Mouse (Mus musculus): ENCODE measurements around the gene Aldh16a1. TPM values are rescaled to one million over a fixed set of nuclear protein-coding genes. Genes with fewer than 3 reads are reported as not detected.

Gene Aldh16a1
- total and polyA plus RNA-seq, 2 experiments from 2014 or later = 22.8 to 40.1 TPM

- peak; percentile 93 for TF ChIP-seq EP300 (IDR thresholded peaks at IDR 0.05; ENCODE audit: low read depth)
- no peak for TF ChIP-seq CTCF (IDR thresholded peaks at IDR 0.05; ENCODE audit: low read depth)
- Histone ChIP-seq H3K27ac (ENCODE audit: low read depth) (peak within 1 kb of the TSS; percentile 89), H3K4me1 (ENCODE audit: control insufficient read depth, insufficient read depth) (peaks cover 28% of the 10 kb centered on the region), H3K9me3 (replicated peaks; ENCODE audit: control insufficient read depth, low read length) (no peaks in the 10 kb centered on the region), H3K27me3 (ENCODE audit: control insufficient read depth, insufficient read depth, low read length) (no peaks in the 10 kb centered on the region), H3K4me2 (ENCODE audit: low read depth, low read length) (peak within 1 kb of the TSS; percentile 96), H3K36me3 (replicated peaks; ENCODE audit: control insufficient read depth, insufficient read depth, low read length) (peaks cover 58% of the 10 kb centered on the region), H3K4me3 (ENCODE audit: low read depth, low read length) (peak within 1 kb of the TSS; percentile 82), H3K9ac (replicated peaks; ENCODE audit: low read depth, low read length) (peak within 1 kb of the TSS; percentile 93)
- ATAC-seq (ENCODE audit: insufficient read depth, low read depth) = peak; percentile 79
- WGBS = 1% methylated on average over 59 of the region's 59 CpGs
- peak; percentile 99 for DNase-seq (ENCODE audit: low spot score)
These were observed 29.9 kb downstream of the Aldh16a1 start, which contains the start of gene Rps11 for GRCm38 (mm10) chr7:45124224-45125143. Gene Rps11, minus strand, starts transcription at chr7:45124439.

- peak overlapping the region; percentile 93 for H3K9ac ChIP-seq (replicated peaks; ENCODE audit: low read depth, low read length)
- peak overlapping the region; percentile 89 for H3K27ac ChIP-seq (ENCODE audit: low read depth)
- ATAC-seq (ENCODE audit: insufficient read depth, low read depth) (no peak), DNase-seq (ENCODE audit: low spot score) (no peak)
- H3K27me3 ChIP-seq (ENCODE audit: control insufficient read depth, insufficient read depth, low read length) = no peaks in the 10 kb centered on the region
- WGBS = 18% methylated on average over 12 of the region's 12 CpGs
- H3K4me2 ChIP-seq (ENCODE audit: low read depth, low read length) = peak overlapping the region; percentile 96
- peak overlapping the region; percentile 82 for H3K4me3 ChIP-seq (ENCODE audit: low read depth, low read length)
- H3K4me1 ChIP-seq (ENCODE audit: control insufficient read depth, insufficient read depth) = peaks cover 24% of the 10 kb centered on the region
- TF ChIP-seq CTCF (IDR thresholded peaks at IDR 0.05; ENCODE audit: low read depth) = no peak
- no peak for TF ChIP-seq EP300 (IDR thresholded peaks at IDR 0.05; ENCODE audit: low read depth)
- H3K36me3 ChIP-seq (replicated peaks; ENCODE audit: control insufficient read depth, insufficient read depth, low read length) = peaks cover 63% of the 10 kb centered on the region
- no peaks in the 10 kb centered on the region for H3K9me3 ChIP-seq (replicated peaks; ENCODE audit: control insufficient read depth, low read length)
These were observed 31.2 kb downstream of the Aldh16a1 start for GRCm38 (mm10) chr7:45123186-45123570.

DNA sequence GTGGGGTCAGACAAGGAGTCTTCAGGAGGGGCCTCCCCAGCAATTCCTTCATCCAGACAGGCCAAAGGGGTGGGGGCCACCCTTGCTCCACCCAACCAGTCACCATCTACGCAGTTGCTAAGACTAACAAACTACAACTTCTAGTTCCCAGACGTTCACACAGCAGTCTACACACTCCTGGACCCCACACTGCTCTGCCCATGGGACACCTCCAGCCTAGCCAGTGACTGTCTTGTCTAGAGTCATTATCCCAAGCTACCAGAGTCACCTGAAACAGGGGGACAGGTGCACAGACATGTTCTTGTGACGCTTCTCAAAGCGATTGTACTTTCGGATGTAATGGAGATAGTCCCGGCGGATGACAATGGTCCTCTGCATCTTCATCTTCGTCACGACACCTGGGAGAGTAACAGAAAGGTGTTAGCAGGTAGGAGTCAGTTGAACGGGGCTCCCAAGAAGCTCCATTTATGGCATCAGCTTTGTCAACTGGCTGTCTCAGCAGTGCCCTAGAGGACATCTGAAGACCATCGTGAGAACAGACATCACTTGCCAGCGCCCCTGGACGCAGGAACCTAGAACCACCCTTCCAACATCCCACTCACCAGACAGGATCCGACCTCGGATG, 31.7 kb downstream of the Aldh16a1 start:
- ATAC-seq (ENCODE audit: insufficient read depth, low read depth) = no peak
- peaks cover 23% of the 10 kb centered on the region for H3K4me1 ChIP-seq (ENCODE audit: control insufficient read depth, insufficient read depth)
- peak overlapping the region; percentile 93; the same call in 1 of the 2 replicates for H3K9ac ChIP-seq (replicated peaks; ENCODE audit: low read depth, low read length)
- no peaks in the 10 kb centered on the region for H3K27me3 ChIP-seq (ENCODE audit: control insufficient read depth, insufficient read depth, low read length)
- peak overlapping the region; percentile 89; the same call in 1 of the 2 replicates for H3K27ac ChIP-seq (ENCODE audit: low read depth)
- no peak for TF ChIP-seq EP300 (IDR thresholded peaks at IDR 0.05; ENCODE audit: low read depth)
- TF ChIP-seq CTCF (IDR thresholded peaks at IDR 0.05; ENCODE audit: low read depth) = no peak
- peaks cover 63% of the 10 kb centered on the region for H3K36me3 ChIP-seq (replicated peaks; ENCODE audit: control insufficient read depth, insufficient read depth, low read length)
- H3K4me3 ChIP-seq (ENCODE audit: low read depth, low read length) = peak overlapping the region; percentile 82; the same call in 1 of the 2 replicates
- peak overlapping the region; percentile 96 for H3K4me2 ChIP-seq (ENCODE audit: low read depth, low read length)
- H3K9me3 ChIP-seq (replicated peaks; ENCODE audit: control insufficient read depth, low read length) = no peaks in the 10 kb centered on the region
- no peak for DNase-seq (ENCODE audit: low spot score)
- whole genome bisulfite sequencing = 81% methylated on average over 15 of the region's 15 CpGs

GRCm38 (mm10) chr7:45121966-45122365, 32.4 kb downstream of the Aldh16a1 start:
- Histone ChIP-seq H3K36me3 (replicated peaks; ENCODE audit: control insufficient read depth, insufficient read depth, low read length) (peaks cover 60% of the 10 kb centered on the region), H3K4me3 (ENCODE audit: low read depth, low read length) (no peak overlapping the region), H3K27ac (ENCODE audit: low read depth) (peak overlapping the region; percentile 63)

DNA sequence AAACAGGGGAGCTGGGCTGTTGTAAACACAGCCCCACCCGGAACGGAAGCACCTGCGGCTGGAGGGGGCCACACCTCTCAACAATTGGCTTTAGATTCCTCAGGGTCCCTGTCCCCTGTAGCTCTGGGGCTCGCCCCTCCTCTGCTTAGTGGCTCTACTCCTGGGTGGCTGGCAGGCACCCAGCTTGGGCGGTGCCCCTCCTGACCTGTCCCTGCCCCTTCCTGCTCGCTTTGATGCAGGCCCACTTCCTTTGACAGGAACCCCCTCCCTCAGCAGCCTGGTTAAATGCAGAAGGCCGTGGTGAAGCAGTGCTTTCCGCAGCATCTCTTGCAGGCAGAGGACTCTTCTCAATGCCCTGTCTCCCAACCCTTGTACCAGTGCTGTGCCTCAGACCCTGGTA, 33.0 kb downstream of the Aldh16a1 start:
- H3K4me1 ChIP-seq (ENCODE audit: control insufficient read depth, insufficient read depth) = peaks cover 10% of the 10 kb centered on the region
- H3K27me3 ChIP-seq (ENCODE audit: control insufficient read depth, insufficient read depth, low read length) = no peaks in the 10 kb centered on the region
- DNase-seq (ENCODE audit: low spot score) (no peak), ATAC-seq (ENCODE audit: insufficient read depth, low read depth) (no peak)
- H3K9ac ChIP-seq (replicated peaks; ENCODE audit: low read depth, low read length) = no peak overlapping the region
- peak overlapping the region; percentile 33; the same call in 1 of the 2 replicates for H3K4me2 ChIP-seq (ENCODE audit: low read depth, low read length)
- peak overlapping the region; percentile 63 for H3K27ac ChIP-seq (ENCODE audit: low read depth)
- peaks cover 54% of the 10 kb centered on the region for H3K36me3 ChIP-seq (replicated peaks; ENCODE audit: control insufficient read depth, insufficient read depth, low read length)
- 41% methylated on average over 8 of the region's 8 CpGs for WGBS
- TF ChIP-seq EP300 (IDR thresholded peaks at IDR 0.05; ENCODE audit: low read depth) (peak; percentile 71; the same call in 1 of the 2 replicates), CTCF (IDR thresholded peaks at IDR 0.05; ENCODE audit: low read depth) (no peak)
- H3K9me3 ChIP-seq (replicated peaks; ENCODE audit: control insufficient read depth, low read length) = no peaks in the 10 kb centered on the region
- H3K4me3 ChIP-seq (ENCODE audit: low read depth, low read length) = no peak overlapping the region

More at GRCm38 (mm10) chr7:45121966-45122365, 32.4 kb downstream of the Aldh16a1 start:
- Histone ChIP-seq H3K4me2 (ENCODE audit: low read depth, low read length) (peak overlapping the region; percentile 33), H3K27me3 (ENCODE audit: control insufficient read depth, insufficient read depth, low read length) (no peaks in the 10 kb centered on the region), H3K4me1 (ENCODE audit: control insufficient read depth, insufficient read depth) (peaks cover 15% of the 10 kb centered on the region), H3K9ac (replicated peaks; ENCODE audit: low read depth, low read length) (no peak overlapping the region), H3K9me3 (replicated peaks; ENCODE audit: control insufficient read depth, low read length) (no peaks in the 10 kb centered on the region)
- ATAC-seq (ENCODE audit: insufficient read depth, low read depth) (no peak), DNase-seq (ENCODE audit: low spot score) (no peak)
- no peak for TF ChIP-seq CTCF (IDR thresholded peaks at IDR 0.05; ENCODE audit: low read depth)
- no peak for TF ChIP-seq EP300 (IDR thresholded peaks at IDR 0.05; ENCODE audit: low read depth)

Measured in heart, postnatal 0 days (tissue).